Mouse (Mus musculus): ENCODE measurements at regions not wholly inside any gene's neighbourhood (a gene's known extent, or its start where the extent isn't known, plus 50 kb on each side); places are given as distances from the start of the nearest gene placed in this dataset.

GRCm38 (mm10) chr6:47354515-47354914 is 98.7 kb upstream of the Cul1 start:
- Histone ChIP-seq H3K27ac (ENCODE audit: low read depth, low read length) (no peak overlapping the region), H3K9me3 (ENCODE audit: control insufficient read depth, low read length) (no peaks in the 10 kb centered on the region), H3K4me1 (ENCODE audit: control insufficient read depth, insufficient read depth, low read length) (no peaks in the 10 kb centered on the region), H3K4me3 (ENCODE audit: low read depth, low read length) (no peak overlapping the region), H3K4me2 (no peak overlapping the region), H3K27me3 (ENCODE audit: control insufficient read depth, insufficient read depth, low read length) (no peaks in the 10 kb centered on the region), H3K9ac (ENCODE audit: low read length) (no peak overlapping the region), H3K36me3 (ENCODE audit: control insufficient read depth, insufficient read depth, low read length) (no peaks in the 10 kb centered on the region)
- 88% methylated on average over 2 of the region's 2 CpGs for WGBS
- no peak for DNase-seq (ENCODE audit: low spot score, missing footprints)
- ATAC-seq (ENCODE audit: low FRiP score), result no peak

GRCm38 (mm10) chr6:47355500-47355899 is 97.7 kb upstream of the Cul1 start:
- Histone ChIP-seq H3K27ac (ENCODE audit: low read depth, low read length) (no peak overlapping the region), H3K27me3 (ENCODE audit: control insufficient read depth, insufficient read depth, low read length) (no peaks in the 10 kb centered on the region), H3K4me2 (no peak overlapping the region), H3K9me3 (ENCODE audit: control insufficient read depth, low read length) (no peaks in the 10 kb centered on the region), H3K4me3 (ENCODE audit: low read depth, low read length) (no peak overlapping the region), H3K4me1 (ENCODE audit: control insufficient read depth, insufficient read depth, low read length) (no peaks in the 10 kb centered on the region), H3K36me3 (ENCODE audit: control insufficient read depth, insufficient read depth, low read length) (no peaks in the 10 kb centered on the region), H3K9ac (ENCODE audit: low read length) (no peak overlapping the region)
- ATAC-seq (ENCODE audit: low FRiP score), result no peak
- WGBS, result 88% methylated on average over 7 of the region's 7 CpGs
- peak; percentile 12 for DNase-seq (ENCODE audit: low spot score, missing footprints)

- no peaks in the 10 kb centered on the region for H3K4me1 ChIP-seq (ENCODE audit: control insufficient read depth, insufficient read depth, low read length)
- no peaks in the 10 kb centered on the region for H3K27me3 ChIP-seq (ENCODE audit: control insufficient read depth, insufficient read depth, low read length)
- 81% methylated on average over 7 of the region's 7 CpGs for WGBS
- DNase-seq (ENCODE audit: low spot score, missing footprints) (peak; percentile 62), ATAC-seq (ENCODE audit: low FRiP score) (no peak)
- no peak overlapping the region for H3K9ac ChIP-seq (ENCODE audit: low read length)
- H3K27ac ChIP-seq (ENCODE audit: low read depth, low read length), result no peak overlapping the region
- no peaks in the 10 kb centered on the region for H3K36me3 ChIP-seq (ENCODE audit: control insufficient read depth, insufficient read depth, low read length)
- no peak overlapping the region for H3K4me2 ChIP-seq
- H3K9me3 ChIP-seq (ENCODE audit: control insufficient read depth, low read length), result no peaks in the 10 kb centered on the region
- no peak overlapping the region for H3K4me3 ChIP-seq (ENCODE audit: low read depth, low read length)
Measured at GRCm38 (mm10) chr6:47356500-47356899, 96.7 kb upstream of the Cul1 start.

- peak; percentile 91 for DNase-seq (ENCODE audit: low spot score, missing footprints)
- Histone ChIP-seq H3K4me3 (ENCODE audit: low read depth, low read length) (no peak overlapping the region), H3K4me1 (ENCODE audit: control insufficient read depth, insufficient read depth, low read length) (no peaks in the 10 kb centered on the region), H3K27me3 (ENCODE audit: control insufficient read depth, insufficient read depth, low read length) (no peaks in the 10 kb centered on the region), H3K27ac (ENCODE audit: low read depth, low read length) (no peak overlapping the region), H3K36me3 (ENCODE audit: control insufficient read depth, insufficient read depth, low read length) (no peaks in the 10 kb centered on the region), H3K4me2 (no peak overlapping the region), H3K9me3 (ENCODE audit: control insufficient read depth, low read length) (no peaks in the 10 kb centered on the region), H3K9ac (ENCODE audit: low read length) (no peak overlapping the region)
- WGBS, result 50% methylated on average over 2 of the region's 2 CpGs
- ATAC-seq (ENCODE audit: low FRiP score), result peak; percentile 38; the same call in 1 of the 2 replicates
Measured at GRCm38 (mm10) chr6:47358686-47359085, 94.5 kb upstream of the Cul1 start.

- Histone ChIP-seq H3K36me3 (ENCODE audit: control insufficient read depth, insufficient read depth, low read length) (no peaks in the 10 kb centered on the region), H3K9me3 (ENCODE audit: control insufficient read depth, low read length) (no peaks in the 10 kb centered on the region), H3K9ac (ENCODE audit: low read length) (no peak overlapping the region), H3K27ac (ENCODE audit: low read depth, low read length) (no peak overlapping the region), H3K4me3 (ENCODE audit: low read depth, low read length) (no peak overlapping the region), H3K4me2 (no peak overlapping the region), H3K27me3 (ENCODE audit: control insufficient read depth, insufficient read depth, low read length) (no peaks in the 10 kb centered on the region), H3K4me1 (ENCODE audit: control insufficient read depth, insufficient read depth, low read length) (peaks cover 18% of the 10 kb centered on the region)
- 91% methylated on average over 1 of the region's 1 CpGs for WGBS
- DNase-seq (ENCODE audit: low spot score, missing footprints), result no peak
- no peak for ATAC-seq (ENCODE audit: low FRiP score)
Measured at GRCm38 (mm10) chr6:47364002-47364401, 89.2 kb upstream of the Cul1 start.

GRCm38 (mm10) chr6:47364556-47364955 is 88.6 kb upstream of the Cul1 start:
- Histone ChIP-seq H3K36me3 (ENCODE audit: control insufficient read depth, insufficient read depth, low read length) (no peaks in the 10 kb centered on the region), H3K4me2 (no peak overlapping the region), H3K9me3 (ENCODE audit: control insufficient read depth, low read length) (no peaks in the 10 kb centered on the region), H3K4me1 (ENCODE audit: control insufficient read depth, insufficient read depth, low read length) (peaks cover 18% of the 10 kb centered on the region), H3K27me3 (ENCODE audit: control insufficient read depth, insufficient read depth, low read length) (no peaks in the 10 kb centered on the region), H3K27ac (ENCODE audit: low read depth, low read length) (no peak overlapping the region), H3K4me3 (ENCODE audit: low read depth, low read length) (no peak overlapping the region), H3K9ac (ENCODE audit: low read length) (no peak overlapping the region)
- 55% methylated on average over 2 of the region's 2 CpGs for WGBS
- ATAC-seq (ENCODE audit: low FRiP score) (no peak), DNase-seq (ENCODE audit: low spot score, missing footprints) (no peak)

- H3K36me3 ChIP-seq (ENCODE audit: control insufficient read depth, insufficient read depth, low read length), result no peaks in the 10 kb centered on the region
- no peak overlapping the region for H3K4me3 ChIP-seq (ENCODE audit: low read depth, low read length)
- H3K4me1 ChIP-seq (ENCODE audit: control insufficient read depth, insufficient read depth, low read length), result peaks cover 18% of the 10 kb centered on the region
- H3K9ac ChIP-seq (ENCODE audit: low read length), result no peak overlapping the region
- peak; percentile 91 for DNase-seq (ENCODE audit: low spot score, missing footprints)
- H3K4me2 ChIP-seq, result no peak overlapping the region
- peak overlapping the region; percentile 70 for H3K27ac ChIP-seq (ENCODE audit: low read depth, low read length)
- no peaks in the 10 kb centered on the region for H3K27me3 ChIP-seq (ENCODE audit: control insufficient read depth, insufficient read depth, low read length)
- no peaks in the 10 kb centered on the region for H3K9me3 ChIP-seq (ENCODE audit: control insufficient read depth, low read length)
- 57% methylated on average over 5 of the region's 5 CpGs for WGBS
- ATAC-seq (ENCODE audit: low FRiP score), result peak; percentile 84
Measured at GRCm38 (mm10) chr6:47365651-47366645, 87.2 kb upstream of the Cul1 start.

GRCm38 (mm10) chr6:47367461-47367860 is 85.7 kb upstream of the Cul1 start:
- H3K27ac ChIP-seq (ENCODE audit: low read depth, low read length), result peak overlapping the region; percentile 70; the same call in 1 of the 2 replicates
- no peak for DNase-seq (ENCODE audit: low spot score, missing footprints)

GRCm38 (mm10) chr6:47375705-47376104 is 77.5 kb upstream of the Cul1 start:
- no peaks in the 10 kb centered on the region for H3K27me3 ChIP-seq (ENCODE audit: control insufficient read depth, insufficient read depth, low read length)
- ATAC-seq (ENCODE audit: low FRiP score) (no peak), DNase-seq (ENCODE audit: low spot score, missing footprints) (no peak)
- no peaks in the 10 kb centered on the region for H3K36me3 ChIP-seq (ENCODE audit: control insufficient read depth, insufficient read depth, low read length)
- H3K9me3 ChIP-seq (ENCODE audit: control insufficient read depth, low read length), result no peaks in the 10 kb centered on the region
- no peak overlapping the region for H3K4me2 ChIP-seq
- 91% methylated on average over 4 of the region's 4 CpGs for WGBS
- H3K4me1 ChIP-seq (ENCODE audit: control insufficient read depth, insufficient read depth, low read length), result no peaks in the 10 kb centered on the region
- no peak overlapping the region for H3K4me3 ChIP-seq (ENCODE audit: low read depth, low read length)
- H3K27ac ChIP-seq (ENCODE audit: low read depth, low read length), result no peak overlapping the region
- no peak overlapping the region for H3K9ac ChIP-seq (ENCODE audit: low read length)

More at GRCm38 (mm10) chr6:47367461-47367860, 85.7 kb upstream of the Cul1 start:
- no peak overlapping the region for H3K4me2 ChIP-seq
- H3K27me3 ChIP-seq (ENCODE audit: control insufficient read depth, insufficient read depth, low read length), result no peaks in the 10 kb centered on the region
- 38% methylated on average over 2 of the region's 2 CpGs for WGBS
- peaks cover 18% of the 10 kb centered on the region for H3K4me1 ChIP-seq (ENCODE audit: control insufficient read depth, insufficient read depth, low read length)
- no peak overlapping the region for H3K9ac ChIP-seq (ENCODE audit: low read length)
- peak; percentile 79 for ATAC-seq (ENCODE audit: low FRiP score)
- no peaks in the 10 kb centered on the region for H3K9me3 ChIP-seq (ENCODE audit: control insufficient read depth, low read length)
- H3K4me3 ChIP-seq (ENCODE audit: low read depth, low read length), result no peak overlapping the region
- H3K36me3 ChIP-seq (ENCODE audit: control insufficient read depth, insufficient read depth, low read length), result no peaks in the 10 kb centered on the region

Measured in midbrain, embryonic 11.5 days (tissue).